Mouse (Mus musculus): ENCODE measurements around the gene Rab36.

Gene Rab36

DNA sequence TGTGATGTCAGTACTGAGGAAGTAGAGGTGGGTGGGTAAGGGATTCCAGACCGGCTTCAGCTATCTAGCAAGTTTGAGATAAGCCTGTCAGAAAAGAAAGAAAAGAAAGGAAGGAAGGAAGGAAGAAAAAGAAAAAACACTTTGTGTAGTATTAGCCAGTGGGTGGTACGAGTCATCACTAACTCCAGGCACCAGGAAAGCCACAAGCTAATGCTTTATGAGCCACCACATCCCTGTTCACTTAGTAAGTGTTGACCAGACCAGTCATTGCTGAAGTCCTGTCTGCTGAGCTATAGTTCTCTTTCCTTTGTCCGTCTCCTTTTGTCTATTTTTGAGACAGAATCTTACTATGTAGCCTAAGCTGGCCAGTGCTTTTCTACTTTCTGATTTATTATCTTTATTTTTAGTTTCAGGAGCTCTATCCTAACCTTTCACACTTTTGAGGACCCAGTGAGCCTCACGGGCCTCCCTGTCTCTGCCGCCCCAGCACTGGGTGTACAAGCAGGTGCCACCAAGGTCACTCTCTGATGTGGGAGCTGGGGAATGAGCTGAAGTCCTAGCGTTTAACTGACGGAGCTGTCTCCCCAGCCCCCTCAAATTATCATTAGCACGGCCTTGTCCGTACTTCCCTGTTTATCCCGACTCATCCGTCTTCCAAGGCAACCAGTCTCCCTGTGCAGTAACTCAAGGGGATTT is 33.6 kb downstream of the Rab36 start:
- no peak for DNase-seq

DNA sequence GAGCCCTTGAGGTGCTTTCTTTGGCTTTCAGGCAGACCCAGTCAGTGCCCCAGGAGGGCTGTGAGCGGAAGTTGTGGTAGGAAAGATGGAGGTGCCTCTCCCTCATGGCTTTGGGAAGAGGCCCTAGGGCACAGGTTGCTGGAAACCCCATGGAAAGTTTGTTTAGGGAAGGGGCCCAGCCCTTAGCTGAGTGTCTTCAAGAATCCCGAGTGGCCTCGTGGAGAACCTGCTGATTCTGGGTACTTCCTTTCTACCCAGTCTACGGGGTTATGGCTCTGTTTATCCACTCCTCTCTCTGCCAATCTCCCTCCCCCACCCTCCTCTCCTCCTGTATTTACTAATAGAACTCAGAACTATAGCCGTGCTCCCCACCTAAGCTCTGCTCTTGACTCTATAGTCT is 38.8 kb downstream of the Rab36 start:
- no peak for DNase-seq

DNA sequence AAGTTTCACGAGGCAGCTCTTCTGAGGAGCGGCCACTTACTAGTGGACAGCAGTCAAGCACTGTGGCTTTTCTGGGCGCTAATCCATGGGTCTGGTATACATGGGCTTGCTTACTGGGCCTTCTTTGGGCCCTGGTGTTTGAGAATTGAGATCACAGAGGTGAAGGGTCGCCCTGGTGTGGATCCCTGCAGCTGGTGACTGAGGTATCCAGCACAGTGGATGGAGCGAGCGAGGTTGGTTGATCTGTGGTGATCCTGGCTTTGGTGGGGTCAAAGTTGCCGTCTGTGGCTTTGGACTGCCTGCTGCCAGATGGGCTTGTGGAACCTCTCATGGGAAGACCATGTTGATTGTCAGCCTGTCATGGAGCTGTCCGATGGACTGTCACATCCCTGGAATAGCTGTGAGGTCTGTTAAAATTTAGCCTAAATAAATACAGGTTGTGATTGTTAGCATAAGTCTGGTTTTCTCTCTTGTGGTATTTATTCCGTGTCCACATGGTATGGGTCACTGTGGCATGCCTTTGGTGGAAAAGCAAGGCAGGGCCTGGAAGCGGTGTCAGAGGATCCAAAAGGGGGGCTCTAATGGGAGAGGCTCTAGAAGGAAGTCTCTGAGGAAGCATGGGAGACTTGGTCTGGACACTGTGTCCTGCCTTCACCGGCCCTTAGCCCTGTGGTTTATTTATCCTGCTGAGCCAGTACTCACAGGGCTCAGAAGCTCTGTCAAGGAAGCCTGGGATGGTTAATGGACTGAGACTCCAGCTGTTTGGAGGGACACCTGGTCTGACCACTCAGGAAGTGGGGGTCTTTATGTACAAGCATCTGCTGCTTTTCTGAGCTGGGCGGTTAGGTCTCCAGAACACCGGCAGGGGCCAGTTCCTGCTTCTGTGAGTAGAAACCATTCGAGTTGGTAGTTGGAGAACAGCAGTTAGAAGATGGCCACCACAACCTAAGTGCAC is 41.6 kb downstream of the Rab36 start:
- no peak for DNase-seq

DNA sequence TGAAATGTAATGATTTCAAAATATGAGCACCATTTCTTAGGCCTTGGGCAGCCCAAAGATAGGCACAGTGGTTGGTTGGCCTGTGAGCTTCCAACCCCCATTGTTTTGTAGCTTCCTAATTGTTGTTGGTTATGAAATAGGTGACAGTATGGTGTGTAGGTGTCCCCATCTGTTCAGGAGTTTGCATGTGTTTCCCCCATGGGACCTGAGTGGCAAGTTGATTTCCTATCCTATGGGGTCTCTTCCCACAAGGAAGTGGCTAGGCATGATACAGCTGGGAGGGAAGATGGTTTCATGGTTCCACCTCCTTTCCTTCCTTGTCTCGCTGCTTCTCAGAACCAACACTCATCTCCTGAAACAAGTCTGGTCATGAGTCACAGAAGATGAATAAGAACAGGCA is 48.5 kb downstream of the Rab36 start:
- DNase-seq, result no peak

DNA sequence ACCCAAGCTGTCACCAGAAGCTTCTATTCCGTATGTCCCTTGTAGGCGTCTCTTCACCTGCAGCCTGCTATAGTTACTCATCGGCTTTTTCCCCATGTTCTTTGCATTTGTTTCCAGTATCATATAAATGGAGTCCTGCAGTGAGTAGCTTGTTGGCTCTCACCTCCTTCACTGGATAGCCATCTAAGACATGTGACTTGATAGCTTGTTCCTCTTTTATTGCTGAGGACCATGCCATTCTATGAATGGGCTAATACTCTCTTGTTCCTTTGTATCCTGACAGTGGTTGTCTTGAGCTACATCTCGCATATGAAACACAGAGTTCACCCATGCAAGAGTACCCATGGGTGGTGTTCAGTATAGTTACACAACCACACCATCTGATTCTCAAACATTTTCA is 51.6 kb downstream of the Rab36 start:
- DNase-seq, result no peak

DNA sequence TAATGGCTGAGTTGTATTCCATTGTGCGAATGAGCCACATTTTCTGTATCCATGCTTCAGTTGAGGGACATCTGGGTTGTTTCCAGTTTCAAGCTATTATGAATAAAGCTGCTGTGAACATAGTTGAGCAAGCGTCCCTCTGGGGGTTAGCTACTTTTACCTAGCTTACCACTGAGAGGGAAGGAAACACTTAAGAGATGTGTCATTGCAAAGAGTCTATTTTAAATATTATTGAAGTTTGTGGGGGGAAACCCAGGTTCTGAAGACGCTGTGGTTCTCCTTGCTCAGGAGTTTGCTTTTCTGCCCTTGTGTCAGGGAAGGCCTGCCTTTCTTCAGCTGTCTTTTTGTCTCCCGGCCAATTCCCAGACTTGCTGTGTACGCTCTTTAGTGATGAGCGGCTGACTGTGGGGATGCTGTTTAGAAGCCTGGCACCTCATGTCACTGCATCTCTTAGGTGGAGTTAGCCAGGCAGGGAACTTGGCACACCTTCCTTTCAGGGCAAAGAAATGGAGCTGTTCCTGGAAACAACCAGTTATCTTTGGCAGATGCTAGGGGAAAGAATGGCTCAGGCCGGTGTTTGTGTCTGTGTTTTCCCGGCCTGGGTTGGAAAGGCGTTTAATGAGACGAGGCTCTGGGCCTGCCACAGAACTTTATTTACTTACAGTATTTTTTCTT is 54.8 kb downstream of the Rab36 start:
- DNase-seq, result peak; percentile 60 to 75

DNA sequence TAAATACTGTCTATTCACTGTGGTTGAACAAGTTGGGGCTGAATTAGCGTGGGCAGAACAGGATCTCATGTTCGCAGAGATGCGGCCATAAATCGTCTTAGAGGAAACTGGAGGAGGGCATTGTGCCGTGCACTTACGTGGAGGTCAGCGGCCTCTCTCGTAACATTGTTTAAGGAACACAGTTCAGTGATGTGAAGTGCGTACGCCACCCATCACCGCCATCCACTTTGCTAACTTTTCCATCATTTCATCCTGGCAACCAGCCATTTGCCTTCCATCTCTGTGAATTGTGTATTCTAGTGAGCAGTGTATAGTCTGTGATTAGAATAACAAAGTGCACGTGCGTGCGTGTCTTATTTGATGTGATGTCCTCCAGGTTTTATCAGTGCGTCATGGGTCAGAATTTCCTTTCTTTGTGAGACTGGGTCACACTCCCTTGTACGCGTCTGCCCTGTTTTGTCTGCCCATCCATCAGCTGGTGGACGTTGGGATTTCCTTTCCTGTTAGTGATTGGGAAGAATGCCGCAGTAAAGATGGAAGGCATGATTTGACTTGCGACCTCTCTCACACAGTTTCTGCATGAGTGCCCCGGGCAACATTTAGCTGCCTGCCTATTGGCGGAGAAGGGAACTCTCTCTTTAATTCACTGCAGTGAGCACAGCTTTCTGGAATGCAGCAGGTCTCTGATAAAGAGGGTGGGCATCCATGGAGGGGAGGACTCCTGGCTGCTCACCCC is 56.6 kb downstream of the Rab36 start:
- DNase-seq, result peak in 1 of 2 experiments; percentile 10

DNA sequence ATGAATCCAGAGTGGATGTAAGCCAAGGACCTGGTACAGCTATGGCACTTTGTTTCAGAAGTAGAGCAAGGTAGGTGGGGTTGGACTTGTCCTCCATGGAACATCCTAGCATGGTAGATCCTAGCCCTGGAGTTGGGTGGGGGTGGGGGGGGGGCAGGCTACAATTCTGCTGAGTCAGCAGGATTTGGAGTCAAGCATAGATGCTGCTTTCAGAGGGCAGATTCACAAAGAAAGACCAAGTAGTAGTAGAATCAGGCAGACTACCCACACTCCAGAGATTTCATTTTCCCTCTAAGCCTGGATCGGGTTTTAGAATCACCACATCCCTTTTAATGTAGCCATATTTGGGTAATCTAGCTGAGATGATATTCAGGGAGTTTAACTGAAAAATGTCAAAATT is 57.5 kb downstream of the Rab36 start:
- DNase-seq, result no peak

DNA sequence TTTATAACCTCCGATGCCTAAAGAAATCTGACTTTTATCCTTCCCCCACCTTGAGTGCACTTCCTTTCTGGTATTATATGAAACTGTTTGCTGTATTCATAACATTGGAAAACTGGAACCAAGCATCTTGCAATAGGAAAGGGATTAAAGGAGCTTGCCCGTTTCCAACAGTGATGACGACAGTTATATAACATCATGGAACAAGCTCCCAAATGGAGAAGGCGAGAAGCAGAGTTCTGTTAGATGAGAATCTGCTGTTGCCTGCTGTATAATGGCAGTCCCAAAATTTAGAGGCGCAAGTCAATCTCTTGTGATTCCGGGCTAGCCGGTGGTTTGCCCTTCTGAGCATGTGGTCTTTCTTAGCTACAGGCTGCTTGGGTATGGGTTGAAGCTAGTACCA is 58.4 kb downstream of the Rab36 start:
- no peak for DNase-seq

DNA sequence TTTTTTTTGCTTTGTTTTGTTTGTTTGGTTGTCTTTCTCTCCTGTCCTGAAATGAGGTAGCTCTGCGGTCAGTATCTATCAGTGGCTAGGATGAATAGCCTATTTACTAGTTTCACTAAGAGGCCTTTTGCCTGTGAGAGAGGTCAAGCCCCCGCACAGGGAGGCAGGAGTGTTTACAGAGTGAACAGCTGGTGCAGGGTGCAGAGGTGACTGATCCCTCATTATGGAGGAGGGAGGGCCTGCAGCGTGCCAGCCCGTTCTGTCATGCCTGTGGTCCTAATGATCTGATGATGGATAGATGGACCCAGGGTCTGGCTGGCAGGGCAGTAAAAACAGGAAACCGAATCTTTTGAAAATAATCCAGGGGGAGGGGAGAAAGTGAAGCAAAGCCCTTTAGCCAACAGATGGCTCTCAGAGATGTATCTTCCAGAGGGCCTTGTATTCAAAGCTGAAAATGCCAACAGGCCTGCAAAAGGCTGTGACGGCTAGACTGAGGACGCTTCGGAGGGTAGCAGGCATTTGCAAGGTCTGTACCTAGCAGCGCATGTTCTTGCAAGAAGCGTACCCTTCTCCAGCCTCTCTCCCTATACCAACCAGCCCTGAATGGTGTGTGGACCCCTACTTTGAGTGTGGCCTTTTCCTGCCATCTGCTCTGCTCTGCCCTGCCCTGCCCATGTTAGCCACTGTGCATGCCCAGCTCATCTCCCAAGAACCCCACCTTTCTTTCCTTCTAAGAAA is 61.8 kb downstream of the Rab36 start:
- DNase-seq, result peak in 1 of 2 experiments; percentile 34

DNA sequence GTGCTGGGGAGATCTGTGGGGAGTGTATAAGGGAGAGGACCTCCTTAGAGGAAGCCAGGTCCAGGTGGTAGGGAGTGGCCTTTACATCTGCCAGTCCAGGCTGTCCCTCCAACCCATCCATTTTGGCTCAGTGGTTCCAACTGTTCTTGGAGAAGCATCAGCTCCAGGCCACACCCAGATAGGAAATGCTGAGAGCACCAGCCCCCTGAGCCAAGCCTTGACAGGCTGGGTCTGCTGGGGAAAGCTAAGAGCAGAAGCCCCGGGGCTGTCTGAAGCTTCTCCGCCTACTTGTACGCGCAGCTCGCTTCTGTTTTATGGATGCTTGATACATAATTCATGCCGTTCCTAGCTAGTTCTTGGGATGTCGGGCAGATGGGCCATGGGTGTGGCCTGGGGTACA is 63.4 kb downstream of the Rab36 start:
- DNase-seq, result peak; percentile 46 to 48

DNA sequence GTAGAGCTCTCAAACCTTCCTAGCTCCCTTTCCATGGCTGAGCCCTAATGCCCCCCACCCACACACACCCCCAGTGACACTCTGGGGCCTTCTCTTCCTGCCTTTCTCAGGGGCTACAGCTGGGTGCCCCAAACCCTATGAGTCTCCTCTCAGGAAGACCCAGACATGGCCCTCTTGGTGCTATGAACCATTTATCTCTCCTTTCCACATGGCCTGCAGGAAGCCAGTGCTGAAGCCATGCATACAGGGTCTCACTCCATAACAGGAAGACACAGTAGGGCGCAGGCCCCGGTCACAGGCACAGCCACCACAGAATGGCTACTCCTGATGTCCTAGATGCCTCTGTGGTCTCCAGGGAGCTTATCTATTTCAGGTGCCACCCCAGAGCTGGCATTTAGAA is 66.6 kb downstream of the Rab36 start:
- DNase-seq, result no peak
